Mouse (Mus musculus): ENCODE results near the gene Mrvi1. TPM values are rescaled to one million over a fixed set of nuclear protein-coding genes. Genes with fewer than 3 reads are reported as not detected.

The Mrvi1 gene
- total RNA-seq, 4 experiments from 2014 or later: 2.1 to 3.6 (median 3.3) TPM

DNA sequence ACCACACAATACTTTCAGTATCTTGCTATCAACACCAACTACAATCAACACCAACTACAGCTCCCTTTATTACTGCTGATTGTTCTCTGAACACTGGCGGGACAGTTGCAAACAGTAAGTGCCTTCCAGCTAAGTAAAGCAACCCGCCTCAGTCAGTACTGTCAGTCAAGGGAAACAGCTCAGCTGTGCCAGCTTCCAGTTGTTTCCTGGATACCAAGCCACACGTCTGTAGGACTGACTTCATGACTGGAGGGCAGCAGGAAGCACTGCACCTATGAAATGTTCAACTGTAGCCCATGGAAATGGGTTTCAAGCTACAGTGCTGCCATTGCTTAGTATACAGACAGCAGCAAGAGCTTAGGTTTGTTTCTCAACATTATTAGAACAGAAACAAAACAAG is 147.7 kb downstream of the Mrvi1 start:
- no peak for DNase-seq (ENCODE audit: low spot score in 2 of 2)

- DNase-seq (ENCODE audit: low spot score in 2 of 2): no peak
Measured at GRCm38 (mm10) chr7:110834018-110834417, 148.2 kb downstream of the Mrvi1 start.

DNA sequence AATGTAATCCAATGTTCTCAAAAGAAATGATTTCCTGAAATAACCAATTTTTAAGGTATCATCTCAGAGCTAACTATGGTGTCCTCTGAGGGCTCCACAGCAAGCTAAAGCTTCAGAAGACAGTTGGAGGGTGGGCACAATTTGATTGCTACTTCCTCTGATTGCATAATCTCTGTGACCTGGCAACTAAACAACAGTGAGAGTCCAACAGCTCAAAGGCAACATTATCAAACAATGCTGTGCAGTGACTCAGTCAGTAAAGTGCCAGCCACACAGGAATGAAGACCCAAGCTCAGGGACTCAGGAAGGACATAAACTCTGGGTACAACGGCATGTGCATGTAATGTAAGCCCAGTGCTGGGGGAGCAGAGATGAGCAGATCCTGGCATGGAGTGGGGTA is 149.2 kb downstream of the Mrvi1 start:
- no peak for DNase-seq (ENCODE audit: low spot score in 2 of 2)

- DNase-seq (ENCODE audit: low spot score in 2 of 2): no peak
Measured at GRCm38 (mm10) chr7:110823995-110824953, 158.0 kb downstream of the Mrvi1 start.

DNA sequence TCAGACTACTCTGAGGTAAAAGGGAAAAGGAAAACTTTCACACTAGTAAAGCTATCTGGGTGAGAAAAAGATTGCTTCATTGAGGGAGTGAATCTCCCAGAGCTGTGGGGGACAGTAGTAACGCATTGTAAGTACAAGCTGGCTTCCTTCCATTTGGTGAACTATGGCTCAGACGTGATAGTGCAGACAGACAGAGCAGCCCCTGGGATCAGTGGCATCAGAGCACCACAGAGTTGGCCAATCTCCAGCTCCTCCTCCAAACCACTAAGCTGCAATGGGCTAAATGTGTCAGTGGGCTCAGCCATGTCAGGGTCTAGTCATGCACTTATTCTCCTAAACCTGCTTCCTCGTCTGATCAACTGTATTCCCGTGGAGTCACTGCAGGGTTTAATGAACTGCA is 158.7 kb downstream of the Mrvi1 start:
- DNase-seq (ENCODE audit: low spot score in 2 of 2): no peak

GRCm38 (mm10) chr7:110823076-110823475 is 159.2 kb downstream of the Mrvi1 start:
- DNase-seq (ENCODE audit: low spot score in 2 of 2): no peak

DNA sequence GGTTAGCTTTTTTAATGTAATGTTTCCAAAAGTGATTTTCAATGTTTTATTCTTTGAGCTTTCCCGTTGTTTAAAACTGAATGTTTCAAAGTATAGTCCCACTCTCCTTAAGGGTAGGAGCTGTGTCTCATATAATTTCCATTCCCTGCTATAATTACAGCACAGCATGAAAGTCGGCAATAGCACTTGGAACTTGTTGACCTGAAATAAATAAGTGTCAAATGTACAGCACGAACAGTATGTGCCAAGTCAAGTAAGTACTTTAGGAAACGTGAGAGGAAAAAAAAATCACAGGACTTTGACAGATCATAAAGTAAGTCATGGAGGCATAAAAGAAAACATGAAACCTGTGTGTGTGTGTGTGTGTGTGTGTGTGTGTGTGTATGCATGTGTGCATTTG is 160.2 kb downstream of the Mrvi1 start:
- no peak for DNase-seq (ENCODE audit: low spot score in 2 of 2)

GRCm38 (mm10) chr7:110821653-110822052 is 160.6 kb downstream of the Mrvi1 start:
- peak in 1 of 2 experiments; percentile 63 for DNase-seq (ENCODE audit: low spot score in 2 of 2)

DNA sequence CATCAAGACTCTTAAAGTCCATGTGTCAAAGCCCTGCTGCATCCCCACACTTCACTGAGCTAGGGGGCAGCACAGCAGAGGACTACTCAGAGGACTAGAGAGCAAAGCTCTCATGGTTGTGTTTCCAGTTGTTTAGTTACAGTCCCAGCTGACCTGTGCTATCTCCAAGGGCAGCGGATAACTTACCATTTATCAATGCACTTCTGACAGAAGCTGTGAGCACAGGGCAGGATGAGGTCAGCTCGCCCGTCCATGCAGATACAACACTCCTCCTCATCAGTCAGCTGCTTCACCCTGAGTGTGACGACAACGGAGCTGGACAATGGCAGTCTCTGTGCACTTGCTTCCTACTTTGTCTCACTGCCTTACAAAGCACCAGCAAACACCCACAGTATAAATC is 161.2 kb downstream of the Mrvi1 start:
- DNase-seq (ENCODE audit: low spot score in 2 of 2): no peak

DNA sequence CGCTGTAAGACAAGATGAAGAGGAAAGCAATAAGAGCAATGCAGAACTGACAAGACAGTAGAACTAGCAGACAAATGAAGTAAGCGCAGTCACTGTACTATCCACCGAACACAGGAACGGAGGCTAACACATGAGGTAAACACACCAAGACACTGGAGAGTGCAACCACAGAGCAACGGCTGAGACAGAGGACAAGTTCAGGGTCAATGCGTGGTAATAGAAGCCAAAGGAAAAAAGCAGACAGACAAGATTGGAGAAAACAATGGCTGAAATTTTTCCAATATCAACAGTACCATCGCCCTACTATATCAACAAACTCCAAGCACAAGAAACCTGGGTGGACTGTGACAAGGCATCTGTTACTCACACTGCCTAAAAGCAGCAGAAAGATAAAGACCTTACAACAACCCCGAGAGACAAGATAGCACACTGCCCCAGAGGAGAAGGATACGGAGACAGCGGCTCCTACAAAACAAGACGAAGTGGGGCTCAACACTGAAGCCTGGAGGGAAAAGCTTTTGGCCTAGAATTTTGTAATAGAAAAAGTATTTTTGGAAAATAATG is 163.4 kb downstream of the Mrvi1 start:
- DNase-seq (ENCODE audit: low spot score in 2 of 2): no peak

Other genes with a start within 250 kb of the Mrvi1 start
- gene Ampd3, start 214.3 kb downstream of the Mrvi1 start, total RNA-seq (2022): 10 to 100 TPM; 22.9 to 33.5 (median 29.5) TPM
- 10 to 100 TPM; 68.5 to 87.3 (median 77.0) TPM for gene Rnf141, start 138.0 kb downstream of the Mrvi1 start, total RNA-seq (2022)
- gene Lyve1, start 119.2 kb downstream of the Mrvi1 start, total RNA-seq (2022): 1 to 10 TPM in 2 of 4 experiments, under 1 TPM in 2; 0.84 to 1.4 (median 0.99) TPM
- 10 to 100 TPM; 38.2 to 40.9 (median 39.2) TPM for gene Ctr9, start 46.5 kb upstream of the Mrvi1 start, total RNA-seq (2022)
- 100 to 1,000 TPM; 569 to 611 (median 588) TPM for gene Eif4g2, start 100.6 kb upstream of the Mrvi1 start, total RNA-seq (2022)

Measured in left cerebral cortex, adult 8-10 months (tissue).